Mouse (Mus musculus) gastrocnemius, adult 2 months (tissue): Measurements from ENCODE around the gene Fam155a. TPM values are rescaled to one million over a fixed set of nuclear protein-coding genes. Genes with fewer than 3 reads are reported as not detected.

ENCODE experiments used
- DNase-seq: peaks from one replicate; pipeline ENCODE4 v3.0.0; 2022
- H3K27ac ChIP-seq: fragments of 200-600 bp; 2 replicates; pipeline ENCODE4 v1.8.1; 2022; ENCODE audit warnings: mild to moderate bottlenecking
- H3K4me3 ChIP-seq: fragments of 200-600 bp; 2 replicates; pipeline ENCODE4 v1.8.1; 2022; ENCODE audit warnings: mild to moderate bottlenecking, moderate library complexity
- CTCF ChIP-seq: fragments of 200-600 bp; IDR thresholded peaks from 2 replicates; pipeline ENCODE4 v1.8.1; 2022; ENCODE audit warnings: antibody characterized with exemption, mild to moderate bottlenecking, moderate library complexity
- intact Hi-C: fragments of 180-260 bp; cut with DNase I; formaldehyde crosslinking; loops from one replicate; pipeline ENCODE4 v1.15.1; 2025
- total RNA-seq, 2 experiments: library from RNA; stranded (reverse); gene quantifications; 2 replicates each; pipeline ENCODE4 v1.2.3; 2021

Fam155a gene
- total RNA-seq, 2 experiments from 2014 or later, result 0.08 TPM; not detected in 1

DNA sequence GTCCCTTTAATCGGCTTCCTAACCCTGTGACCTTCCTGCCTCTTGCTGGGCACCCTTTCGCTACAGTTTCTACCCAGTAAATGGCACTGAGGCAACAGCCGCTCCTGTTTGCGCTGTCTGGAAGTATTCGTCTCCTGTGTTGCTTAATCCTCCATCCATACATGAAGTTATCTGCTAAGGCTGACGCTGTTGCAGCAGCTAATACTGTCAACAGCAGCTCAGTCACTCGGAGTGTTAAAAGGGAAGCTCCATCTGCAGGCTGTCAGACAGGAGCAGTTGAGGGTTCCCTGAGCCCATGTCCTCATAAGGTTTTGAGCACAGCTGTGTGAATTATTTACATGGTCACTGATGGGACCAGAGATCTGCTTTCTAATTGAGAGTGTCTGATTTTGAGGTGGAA is 322.3 kb downstream of the Fam155a start:
- H3K27ac ChIP-seq, result no peak overlapping the region
- DNase-seq, result no peak
- no peak for TF ChIP-seq CTCF
- intact Hi-C loops, result no loop called here
- no peak overlapping the region for H3K4me3 ChIP-seq

DNA sequence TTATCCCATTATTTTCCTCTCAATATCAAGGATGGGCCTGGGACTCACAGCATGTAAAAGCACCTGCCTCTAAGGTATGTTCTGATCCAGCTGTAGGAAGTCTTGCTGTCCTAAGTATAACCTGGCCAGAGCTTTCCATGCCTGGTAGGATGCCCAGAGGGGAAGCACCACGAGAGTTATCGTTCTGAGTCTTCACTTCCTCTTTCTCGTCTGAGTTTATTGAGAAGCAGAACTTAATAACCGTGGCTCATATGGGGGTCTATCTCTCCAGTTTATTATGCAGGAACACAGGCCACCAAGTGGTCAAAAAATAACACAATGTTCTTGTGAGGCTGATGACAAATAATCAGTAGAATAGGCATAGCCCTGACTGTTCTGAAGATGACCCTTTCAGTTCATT is 333.1 kb downstream of the Fam155a start:
- intact Hi-C loops, result no loop called here
- no peak for DNase-seq
- no peak for TF ChIP-seq CTCF
- H3K4me3 ChIP-seq, result no peak overlapping the region
- no peak overlapping the region for H3K27ac ChIP-seq

DNA sequence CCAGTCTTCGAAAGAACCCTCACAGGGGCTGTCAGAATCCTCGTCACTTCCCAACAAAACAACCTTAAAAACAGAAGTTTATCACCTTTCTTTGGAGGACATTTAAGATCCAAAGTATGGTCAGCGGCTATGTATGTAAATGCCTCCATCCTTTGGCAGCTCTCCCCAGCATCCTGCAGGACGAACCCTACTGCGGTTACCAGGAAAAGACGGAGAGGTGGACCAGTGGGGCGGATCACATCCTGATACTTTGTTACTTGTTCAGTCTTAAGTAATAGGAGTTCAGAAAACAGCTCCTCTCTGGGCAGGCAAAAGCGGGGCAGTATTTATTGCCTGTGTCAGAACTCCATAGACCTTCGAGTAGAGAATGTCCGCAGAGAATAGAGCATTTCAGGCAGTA is 335.5 kb downstream of the Fam155a start:
- intact Hi-C loops, result no loop called here
- no peak for DNase-seq
- H3K4me3 ChIP-seq, result no peak overlapping the region
- TF ChIP-seq CTCF, result no peak
- H3K27ac ChIP-seq, result no peak overlapping the region

DNA sequence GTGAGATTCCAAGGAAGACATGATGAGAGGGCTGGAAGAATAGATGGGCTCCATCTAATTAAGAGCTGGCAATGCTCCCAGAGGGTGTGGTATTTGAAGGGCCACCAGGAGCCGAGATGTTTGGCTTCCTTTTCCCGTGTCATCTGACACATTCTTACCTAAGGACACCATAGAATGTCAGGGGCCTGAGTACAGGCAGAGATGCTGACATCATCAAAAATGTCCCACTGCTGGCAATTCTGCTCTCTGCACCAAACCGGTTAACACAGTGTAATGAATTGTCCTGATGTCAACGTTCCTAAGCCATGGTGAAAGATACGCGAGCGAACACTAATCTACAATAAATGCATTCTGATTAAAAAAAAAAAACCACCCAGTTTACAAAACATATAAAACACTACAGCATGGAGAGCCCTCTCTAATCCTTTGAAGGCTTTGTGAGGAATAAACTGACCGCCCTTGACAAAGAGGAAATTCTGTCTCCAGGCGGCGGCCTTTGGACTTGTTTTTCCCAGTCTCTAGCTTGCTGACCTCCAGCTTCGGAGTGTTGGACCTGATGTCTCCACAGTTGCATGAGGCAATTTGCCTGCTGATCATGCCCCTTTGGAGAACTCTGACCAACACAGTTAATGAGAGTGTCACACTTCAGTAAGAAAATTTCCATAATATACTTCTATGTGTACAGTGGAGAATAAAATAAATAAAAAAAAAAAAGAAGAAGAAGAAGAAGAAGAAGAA is 338.2 kb downstream of the Fam155a start:
- intact Hi-C loops, result no loop called here

DNA sequence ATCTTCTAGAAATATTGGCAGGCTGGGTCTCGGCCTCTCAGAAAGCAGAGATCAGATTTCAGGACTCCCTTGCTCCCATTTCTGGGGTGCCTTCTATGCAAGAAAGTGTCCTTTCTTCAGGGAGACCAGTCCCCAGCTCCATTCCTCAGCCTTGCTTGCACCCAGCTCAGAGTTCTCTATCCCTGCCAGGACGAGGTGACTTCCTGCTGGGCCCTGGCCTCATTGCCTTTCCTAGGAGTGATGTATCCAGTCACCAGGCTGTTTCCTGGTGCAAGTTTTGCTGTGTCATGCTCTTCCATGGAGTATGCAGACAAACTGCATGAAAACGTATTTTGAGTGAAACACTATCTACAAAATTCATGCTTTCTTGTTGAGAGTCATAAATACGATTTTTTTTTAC is 342.1 kb downstream of the Fam155a start:
- H3K4me3 ChIP-seq, result no peak overlapping the region
- intact Hi-C loops, result no loop called here
- H3K27ac ChIP-seq, result no peak overlapping the region
- no peak for TF ChIP-seq CTCF
- DNase-seq, result no peak

More for the DNA sequence above, 338.2 kb downstream of the Fam155a start:
- no peak for TF ChIP-seq CTCF
- DNase-seq, result no peak
- Histone ChIP-seq H3K27ac (no peak overlapping the region), H3K4me3 (no peak overlapping the region)

DNA sequence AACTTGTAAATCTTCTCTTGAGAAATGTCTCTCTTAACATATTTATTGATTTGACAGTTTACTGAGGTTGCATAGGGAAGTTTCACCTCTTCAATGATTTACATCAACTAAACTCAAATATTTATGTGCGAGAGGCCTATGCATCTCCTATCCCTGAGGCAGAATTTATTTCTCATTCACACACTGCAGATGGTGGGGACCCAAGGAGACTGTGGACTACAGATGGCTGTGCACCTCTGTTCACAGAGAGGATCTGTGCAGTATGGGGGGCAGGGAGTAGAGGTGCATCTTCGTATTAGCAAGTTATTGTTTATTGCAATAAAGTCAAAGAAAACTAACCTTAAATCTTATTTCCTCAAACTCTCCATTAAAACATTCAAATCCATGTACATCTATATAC is 346.9 kb downstream of the Fam155a start:
- H3K4me3 ChIP-seq, result no peak overlapping the region
- no peak overlapping the region for H3K27ac ChIP-seq
- intact Hi-C loops, result no loop called here
- TF ChIP-seq CTCF, result no peak
- DNase-seq, result no peak

DNA sequence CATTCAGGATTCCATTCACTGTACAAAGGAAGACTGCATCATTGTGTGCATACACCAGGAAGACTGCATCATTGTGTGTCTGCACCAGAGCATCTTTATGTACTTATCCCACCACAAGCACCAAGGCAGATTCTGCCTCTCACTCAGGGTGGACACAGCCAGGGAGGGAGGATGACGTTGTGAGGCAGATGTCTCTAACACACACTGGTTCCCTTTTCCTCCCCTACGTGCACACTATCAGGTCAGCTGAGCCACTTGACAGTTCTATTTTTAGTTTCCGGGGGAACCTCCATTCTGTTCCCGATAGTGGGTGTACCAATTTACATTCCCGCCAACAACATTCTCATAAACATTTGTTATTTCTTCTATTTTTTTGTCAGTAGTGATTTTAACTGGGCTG is 347.4 kb downstream of the Fam155a start:
- no peak for DNase-seq
- intact Hi-C loops, result no loop called here
- Histone ChIP-seq H3K27ac (no peak overlapping the region), H3K4me3 (no peak overlapping the region)
- no peak for TF ChIP-seq CTCF

DNA sequence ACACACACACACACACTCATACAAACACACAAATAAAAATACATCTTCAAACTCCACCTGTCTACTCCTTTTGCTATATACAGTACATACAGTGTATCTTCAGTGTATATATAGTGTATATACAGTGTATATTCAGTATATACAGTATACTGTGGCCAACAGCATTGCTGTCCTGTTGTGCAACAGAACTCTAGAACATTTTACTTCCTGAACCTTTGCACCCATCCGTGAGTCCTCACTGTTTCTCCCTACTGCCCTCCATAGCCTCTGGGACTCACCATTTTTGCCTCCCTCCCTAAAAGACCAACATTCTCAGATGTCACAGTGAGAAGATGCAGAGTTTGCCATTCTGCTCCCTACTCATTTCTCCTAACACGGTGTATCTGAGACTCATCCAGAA is 347.8 kb downstream of the Fam155a start:
- intact Hi-C loops, result no loop called here
- H3K4me3 ChIP-seq, result no peak overlapping the region
- no peak for TF ChIP-seq CTCF
- no peak for DNase-seq
- H3K27ac ChIP-seq, result no peak overlapping the region

DNA sequence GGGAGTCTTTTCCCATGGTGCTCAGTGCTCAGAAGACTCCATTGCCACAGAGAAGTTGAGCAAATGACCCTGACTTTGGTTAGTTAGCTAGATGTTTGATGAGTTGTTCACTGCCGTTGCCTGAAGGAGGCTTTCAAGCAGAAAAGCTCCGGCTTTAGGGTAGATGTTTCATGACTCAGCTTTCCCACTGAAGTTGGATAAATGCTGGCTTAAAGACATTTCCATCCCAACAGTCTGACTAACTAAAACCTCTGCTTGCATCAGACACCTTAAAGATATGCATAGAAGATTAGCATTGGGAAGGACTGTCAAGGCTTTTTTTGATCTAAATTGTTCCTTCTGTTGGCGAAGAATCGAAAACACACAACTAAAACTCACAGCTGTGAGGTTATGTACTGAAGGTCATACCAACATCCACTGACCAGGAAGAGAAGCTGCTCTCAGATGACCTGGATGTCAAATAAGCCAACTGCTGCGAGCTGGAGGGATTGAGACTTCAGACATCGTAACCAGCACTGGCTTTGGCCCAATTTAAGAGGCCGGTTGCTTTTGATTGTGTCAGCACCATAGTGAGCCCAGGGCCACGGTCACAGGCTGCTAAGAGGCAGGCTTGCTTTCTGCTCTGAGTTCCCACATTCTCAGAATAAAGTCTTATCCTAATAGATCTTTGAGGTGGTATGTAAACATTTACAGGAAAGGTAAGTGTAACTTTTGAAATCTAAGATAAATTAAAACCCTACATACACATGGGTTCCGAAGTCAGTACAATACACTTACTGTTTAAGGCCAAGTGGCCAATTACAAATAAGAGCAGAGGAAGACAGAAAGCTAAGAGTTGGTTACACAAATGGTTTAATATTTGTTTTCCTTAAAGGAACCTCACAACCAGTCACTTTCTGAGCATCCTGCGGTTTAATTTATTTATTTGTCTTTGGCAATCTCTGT is 351.8 kb downstream of the Fam155a start:
- DNase-seq, result no peak
- H3K4me3 ChIP-seq, result no peak overlapping the region
- intact Hi-C loops, result no loop called here
- TF ChIP-seq CTCF, result no peak
- no peak overlapping the region for H3K27ac ChIP-seq

DNA sequence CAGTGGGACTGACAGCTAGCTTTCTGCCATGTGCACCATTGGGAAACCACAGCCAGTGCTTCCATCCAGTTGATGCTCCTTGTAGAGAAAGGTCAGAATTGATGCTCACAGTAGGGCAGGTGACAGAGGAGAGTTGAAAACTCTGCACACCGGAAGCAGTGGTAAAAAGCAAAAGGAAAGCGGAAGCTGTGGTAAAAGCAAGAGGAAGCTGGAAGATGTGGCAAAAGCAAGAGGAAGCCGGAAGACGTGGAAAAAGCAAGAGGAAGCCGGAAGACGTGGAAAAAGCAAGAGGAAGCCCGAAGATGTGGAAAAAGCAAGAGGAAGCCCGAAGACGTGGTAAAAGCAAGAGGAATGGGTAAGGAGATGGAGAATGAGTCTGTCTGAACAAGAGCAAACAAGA is 354.8 kb downstream of the Fam155a start:
- no peak overlapping the region for H3K27ac ChIP-seq
- H3K4me3 ChIP-seq, result no peak overlapping the region
- no peak for TF ChIP-seq CTCF
- no peak for DNase-seq
- intact Hi-C loops, result no loop called here

DNA sequence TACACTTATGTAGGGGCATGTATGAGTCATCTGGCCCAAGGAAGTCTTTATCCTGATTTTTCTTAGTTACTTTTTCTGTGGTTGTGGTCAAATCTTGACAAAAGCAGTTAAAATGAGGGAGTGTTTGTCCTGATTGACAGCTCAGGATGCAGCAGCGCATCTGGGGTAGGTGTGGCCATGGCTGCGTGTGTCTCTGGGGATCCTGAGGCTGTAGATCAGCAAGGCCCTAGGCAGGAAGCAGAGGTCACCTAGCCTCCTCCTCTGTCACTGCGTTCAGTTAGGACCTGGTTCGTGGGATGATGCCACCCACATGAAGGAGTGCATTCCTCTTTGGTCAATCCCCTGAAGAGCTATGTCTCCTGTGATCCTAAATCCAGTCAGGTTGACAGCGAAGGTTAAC is 362.5 kb downstream of the Fam155a start:
- intact Hi-C loops, result no loop called here
- DNase-seq, result no peak
- TF ChIP-seq CTCF, result no peak
- Histone ChIP-seq H3K4me3 (no peak overlapping the region), H3K27ac (no peak overlapping the region)

DNA sequence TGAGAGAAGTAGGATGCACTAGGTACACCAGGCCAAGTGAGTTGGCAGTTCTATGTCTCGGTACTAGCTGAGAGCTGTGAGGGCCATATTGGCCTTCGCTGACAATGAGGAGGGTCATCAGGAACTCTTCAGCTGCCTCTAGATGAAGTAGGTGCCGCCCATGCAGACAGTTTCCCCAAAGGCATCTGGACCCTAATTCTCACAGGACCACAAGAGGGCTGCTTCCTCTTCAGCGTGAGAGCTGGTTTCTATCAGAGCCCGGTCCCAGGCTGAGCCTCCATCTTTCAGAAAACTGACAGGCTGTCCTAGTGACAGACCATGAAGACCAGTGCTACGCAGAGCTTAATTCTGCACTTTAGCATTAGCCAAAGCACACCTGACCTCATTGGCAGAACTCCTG is 364.8 kb downstream of the Fam155a start:
- Histone ChIP-seq H3K4me3 (no peak overlapping the region), H3K27ac (no peak overlapping the region)
- TF ChIP-seq CTCF, result no peak
- no peak for DNase-seq
- intact Hi-C loops, result no loop called here

DNA sequence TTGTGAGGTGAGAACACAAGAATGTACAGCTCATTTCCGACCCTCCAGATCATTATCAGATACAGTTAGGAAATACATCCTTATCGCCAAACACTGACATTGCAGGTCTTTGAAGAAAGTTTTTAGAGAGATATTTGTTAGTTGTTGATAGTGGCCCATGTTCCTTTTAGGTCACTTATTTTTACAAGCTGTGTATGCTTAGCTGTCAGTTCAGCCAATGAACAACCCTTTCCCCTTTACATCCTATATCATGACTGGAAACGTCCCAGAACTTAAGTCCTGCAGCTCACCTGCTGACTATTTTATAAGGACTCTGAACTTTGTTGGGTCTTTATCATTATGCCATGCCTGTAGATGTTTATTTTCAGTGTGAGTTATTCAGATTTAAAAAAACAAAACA is 366.3 kb downstream of the Fam155a start:
- intact Hi-C loops, result no loop called here
- TF ChIP-seq CTCF, result no peak
- DNase-seq, result no peak
- no peak overlapping the region for H3K27ac ChIP-seq
- H3K4me3 ChIP-seq, result no peak overlapping the region
